Mouse (Mus musculus) kidney, embryonic 16.5 days (tissue): ENCODE measurements around the gene Trim8. TPM values are rescaled to one million over a fixed set of nuclear protein-coding genes. Genes with fewer than 3 reads are reported as not detected.
A peak's percentile ranks its signal among the peaks of the same experiment; 100 is the strongest.

ENCODE experiments used
- ATAC-seq: fragments of 200-750 bp; cut with Nextera tagmentation; 2 replicates; pipeline ENCODE4 v1.8.0; 2017; ENCODE audit warnings: moderate TSS enrichment; ENCODE audit not compliant: low FRiP score, low TSS enrichment
- H3K27ac ChIP-seq: fragments of 300-500 bp; sonication (generic); 2 replicates; pipeline ENCODE4 v1.5.1; 2014; ENCODE audit warnings: low read length
- H3K27me3 ChIP-seq: fragments of 300-500 bp; sonication (generic); 2 replicates; pipeline ENCODE4 v1.6.1; 2014; ENCODE audit warnings: low read length, control low read depth, mixed read lengths; ENCODE audit not compliant: insufficient read depth
- H3K36me3 ChIP-seq: fragments of 300-500 bp; sonication (generic); 2 replicates; pipeline ENCODE4 v1.6.1; 2014; ENCODE audit warnings: low read length, control low read depth, mixed read lengths; ENCODE audit not compliant: insufficient read depth
- H3K4me1 ChIP-seq: fragments of 300-500 bp; sonication (generic); 2 replicates; pipeline ENCODE4 v1.6.1; 2014; ENCODE audit warnings: low read length, control low read depth, mixed read lengths; ENCODE audit not compliant: insufficient read depth
- H3K4me2 ChIP-seq: fragments of 300-500 bp; sonication (generic); replicated peaks from 2 replicates; pipeline ENCODE4 v1.6.1; 2014; ENCODE audit warnings: low read depth, low read length
- H3K4me3 ChIP-seq: fragments of 300-500 bp; sonication (generic); 2 replicates; pipeline ENCODE4 v1.5.1; 2014; ENCODE audit warnings: mild to moderate bottlenecking, low read length
- H3K9ac ChIP-seq: fragments of 300-500 bp; sonication (generic); replicated peaks from 2 replicates; pipeline ENCODE4 v1.6.1; 2014; ENCODE audit warnings: low read length
- H3K9me3 ChIP-seq: fragments of 300-500 bp; sonication (generic); 2 replicates; pipeline ENCODE4 v1.6.1; 2016; ENCODE audit warnings: low read length, control low read depth
- WGBS: fragments of 180-500 bp; shearing (Covaris S2); extraction: QIAGEN DNeasy Blood & Tissue Kit; methylation state at CpG from one replicate; pipeline ENCODE4 v1.1.7; 2014; 5-methylcytosine and 5-hydroxymethylcytosine counted together
- polyA plus RNA-seq: library from polyadenylated mRNA; unstranded; fragments of >200 nt; fragmentation: Nextera tagmentation; extraction: Ambion mirVana; gene quantifications from 2 replicates; pipeline ENCODE4 v1.2.1, GENCODE M21; 2015

Gene Trim8
- polyA plus RNA-seq, 1 experiment from 2014 or later: 22.2 TPM

DNA sequence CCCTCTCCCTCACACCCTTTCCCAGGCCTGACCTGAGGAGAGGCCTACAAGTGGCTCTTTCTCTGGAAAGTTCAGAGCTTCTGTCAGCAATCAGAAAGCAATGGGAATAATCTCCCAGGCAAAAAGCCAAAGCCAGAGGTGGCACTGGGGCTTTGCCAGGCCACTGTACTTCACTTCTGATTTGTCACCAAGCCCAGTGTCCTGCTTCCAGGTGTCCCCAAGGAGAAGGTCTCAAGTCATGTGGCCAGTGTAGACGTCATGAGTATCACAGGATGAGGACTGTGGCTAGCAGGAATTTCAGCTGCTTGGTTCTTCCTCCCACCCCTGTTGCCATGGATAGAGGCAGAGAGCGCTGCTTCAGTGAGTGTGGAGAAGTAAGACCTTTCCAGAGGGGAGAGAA lies 41.6 kb upstream of the Trim8 start:
- WGBS: 64% methylated on average over 2 of the region's 2 CpGs
- H3K4me1 ChIP-seq: peaks cover 48% of the 10 kb centered on the region
- H3K4me2 ChIP-seq: no peak overlapping the region
- H3K9me3 ChIP-seq: peaks cover 3% of the 10 kb centered on the region; the same call in 1 of the 2 replicates
- peaks cover 30% of the 10 kb centered on the region for H3K36me3 ChIP-seq
- H3K27me3 ChIP-seq: no peaks in the 10 kb centered on the region
- H3K9ac ChIP-seq: no peak overlapping the region
- ATAC-seq: no peak
- no peak overlapping the region for H3K4me3 ChIP-seq
- peak overlapping the region; percentile 2; the same call in 1 of the 2 replicates for H3K27ac ChIP-seq

DNA sequence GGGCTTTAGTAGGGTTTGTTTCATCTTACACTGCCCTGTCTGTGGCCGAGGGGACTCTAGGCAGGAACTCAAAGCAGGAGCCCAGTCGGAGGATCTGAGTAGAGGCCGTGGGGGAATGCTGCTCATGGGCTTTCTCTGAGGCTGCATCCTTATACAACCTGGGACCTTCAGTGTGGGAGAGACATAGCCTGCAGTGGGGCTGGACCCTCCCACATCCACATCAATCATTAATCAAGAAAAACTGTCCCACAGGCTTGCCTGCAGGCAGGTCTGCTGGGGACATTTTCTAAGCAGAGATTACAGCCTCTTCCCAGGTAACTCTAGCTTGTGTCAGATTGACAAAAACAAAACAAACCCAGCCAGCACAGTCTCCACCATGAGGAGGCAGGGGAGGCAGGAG lies 38.9 kb upstream of the Trim8 start:
- ATAC-seq: peak; percentile 69
- H3K27ac ChIP-seq: peak overlapping the region; percentile 2; the same call in 1 of the 2 replicates
- H3K27me3 ChIP-seq: no peaks in the 10 kb centered on the region
- WGBS: 39% methylated on average over 3 of the region's 3 CpGs
- no peak overlapping the region for H3K4me3 ChIP-seq
- H3K4me2 ChIP-seq: no peak overlapping the region
- H3K9me3 ChIP-seq: peaks cover 3% of the 10 kb centered on the region; the same call in 1 of the 2 replicates
- peaks cover 28% of the 10 kb centered on the region for H3K4me1 ChIP-seq
- H3K36me3 ChIP-seq: peaks cover 24% of the 10 kb centered on the region
- no peak overlapping the region for H3K9ac ChIP-seq

DNA sequence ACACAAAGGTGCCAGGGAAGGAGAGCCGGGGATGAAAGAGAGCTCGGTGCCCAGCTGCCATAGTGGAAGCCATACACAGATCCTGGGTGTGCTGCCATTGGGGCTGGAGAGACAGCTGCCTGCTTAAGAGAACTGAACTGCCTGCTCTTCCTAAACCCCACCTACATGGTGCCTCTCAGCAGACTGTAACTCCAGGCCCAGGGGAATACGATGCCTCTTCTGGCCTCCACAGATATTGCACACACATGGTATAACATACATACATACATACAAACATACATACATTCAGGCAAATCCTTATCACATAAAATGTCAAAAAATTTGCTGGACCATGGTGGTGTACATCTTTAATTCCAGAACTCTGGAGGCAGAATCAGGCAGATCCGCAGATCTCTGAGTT lies 38.1 kb upstream of the Trim8 start:
- no peak for ATAC-seq
- Histone ChIP-seq H3K36me3 (peaks cover 19% of the 10 kb centered on the region), H3K27me3 (no peaks in the 10 kb centered on the region), H3K27ac (no peak overlapping the region), H3K9ac (no peak overlapping the region), H3K9me3 (peaks cover 3% of the 10 kb centered on the region; the same call in 1 of the 2 replicates), H3K4me3 (no peak overlapping the region), H3K4me2 (no peak overlapping the region), H3K4me1 (peaks cover 19% of the 10 kb centered on the region)
- WGBS: 95% methylated on average over 4 of the region's 4 CpGs

DNA sequence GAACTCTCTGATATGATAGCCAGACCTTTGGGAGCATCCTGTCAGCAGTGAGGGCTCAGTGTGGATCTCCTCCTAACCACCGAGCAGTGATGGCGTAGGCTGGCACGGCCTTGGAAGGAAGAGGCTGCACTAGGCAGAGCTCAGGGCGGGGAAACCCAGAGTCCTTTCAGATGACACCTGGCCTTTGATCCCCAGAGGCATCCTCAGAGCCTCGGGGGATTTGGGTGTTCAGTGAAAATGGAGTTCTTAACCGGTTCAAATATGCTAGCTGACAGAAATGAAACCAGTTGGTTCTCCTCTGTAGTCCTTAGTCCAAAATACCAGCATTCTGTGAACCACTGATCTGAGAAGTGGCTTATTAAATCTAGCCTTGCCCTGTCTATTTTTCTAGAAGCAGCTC lies 35.3 kb upstream of the Trim8 start:
- no peak overlapping the region for H3K4me3 ChIP-seq
- no peak overlapping the region for H3K27ac ChIP-seq
- H3K4me1 ChIP-seq: peaks cover 22% of the 10 kb centered on the region
- no peak overlapping the region for H3K4me2 ChIP-seq
- peaks cover 3% of the 10 kb centered on the region; the same call in 1 of the 2 replicates for H3K9me3 ChIP-seq
- no peak for ATAC-seq
- no peaks in the 10 kb centered on the region for H3K27me3 ChIP-seq
- H3K36me3 ChIP-seq: peaks cover 11% of the 10 kb centered on the region
- WGBS: 76% methylated on average over 6 of the region's 6 CpGs
- H3K9ac ChIP-seq: no peak overlapping the region

DNA sequence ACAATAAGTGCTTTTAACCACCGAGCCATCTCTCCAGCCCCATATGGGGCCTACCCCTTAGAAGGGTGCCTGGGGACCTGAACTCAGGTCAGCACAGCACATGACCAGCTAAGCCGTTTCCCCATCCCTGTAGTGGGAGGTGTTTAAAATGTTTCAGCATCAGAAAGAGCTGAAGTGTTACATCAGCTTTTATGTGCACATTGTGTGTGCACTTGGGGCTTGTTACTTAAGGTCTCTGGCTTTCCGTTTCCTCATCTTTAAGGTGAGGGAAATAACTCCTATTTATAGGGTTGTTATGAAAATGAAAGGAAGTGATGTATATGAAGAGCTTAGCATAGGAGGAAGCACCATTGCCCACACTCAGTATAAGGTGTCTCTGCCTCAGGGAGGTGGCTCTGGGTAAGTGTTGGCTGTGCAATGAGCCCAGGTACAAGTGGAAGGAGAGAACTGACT lies 34.4 kb upstream of the Trim8 start:
- H3K36me3 ChIP-seq: peaks cover 6% of the 10 kb centered on the region
- no peak overlapping the region for H3K27ac ChIP-seq
- ATAC-seq: no peak
- no peak overlapping the region for H3K4me3 ChIP-seq
- H3K27me3 ChIP-seq: no peaks in the 10 kb centered on the region
- 51% methylated on average over 3 of the region's 3 CpGs for WGBS
- no peak overlapping the region for H3K9ac ChIP-seq
- H3K4me2 ChIP-seq: no peak overlapping the region
- peaks cover 31% of the 10 kb centered on the region for H3K4me1 ChIP-seq
- H3K9me3 ChIP-seq: peaks cover 3% of the 10 kb centered on the region; the same call in 1 of the 2 replicates

DNA sequence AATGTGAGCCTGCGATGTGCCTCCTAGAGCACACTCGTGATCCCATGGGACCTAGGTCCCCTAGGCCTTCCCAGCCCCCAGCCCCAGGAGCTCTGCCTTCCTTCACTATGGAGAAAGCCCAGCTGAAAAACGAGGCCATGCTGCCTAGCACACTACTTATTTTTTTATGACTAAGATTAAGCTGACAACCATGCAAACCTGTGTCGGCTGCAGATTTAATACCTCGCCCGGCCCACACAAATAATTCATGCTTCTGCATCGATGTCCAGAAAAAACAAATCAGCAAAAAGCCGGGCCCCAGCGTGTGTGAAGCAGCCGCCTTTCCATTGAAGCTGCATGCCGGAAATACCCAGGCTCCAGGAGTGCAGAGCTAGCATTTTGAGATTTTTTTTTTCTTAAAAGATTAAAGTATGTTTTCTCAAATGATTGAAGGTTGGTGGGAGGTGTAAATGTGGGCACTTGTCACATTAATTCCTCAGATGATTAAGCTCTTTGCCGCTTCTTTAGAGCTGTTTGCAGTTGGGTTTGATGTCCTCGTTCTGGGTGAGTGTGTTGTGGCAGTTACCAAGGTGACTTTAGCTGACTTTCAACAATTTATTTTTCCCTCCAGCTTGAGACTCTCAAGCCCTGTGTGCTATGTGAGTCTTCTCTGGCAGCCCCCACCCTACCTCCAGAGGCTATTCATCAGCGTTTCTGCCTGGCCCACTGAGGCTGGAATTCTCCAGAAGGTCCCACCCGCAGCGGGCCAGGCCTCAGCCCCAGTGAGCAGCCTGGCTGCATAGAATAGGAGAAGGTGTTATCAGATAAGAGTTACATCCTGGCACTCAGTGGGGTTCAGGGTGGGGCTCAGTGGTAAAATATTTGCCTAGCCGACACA lies 30.9 kb upstream of the Trim8 start:
- peak overlapping the region; percentile 95 for H3K27ac ChIP-seq

DNA sequence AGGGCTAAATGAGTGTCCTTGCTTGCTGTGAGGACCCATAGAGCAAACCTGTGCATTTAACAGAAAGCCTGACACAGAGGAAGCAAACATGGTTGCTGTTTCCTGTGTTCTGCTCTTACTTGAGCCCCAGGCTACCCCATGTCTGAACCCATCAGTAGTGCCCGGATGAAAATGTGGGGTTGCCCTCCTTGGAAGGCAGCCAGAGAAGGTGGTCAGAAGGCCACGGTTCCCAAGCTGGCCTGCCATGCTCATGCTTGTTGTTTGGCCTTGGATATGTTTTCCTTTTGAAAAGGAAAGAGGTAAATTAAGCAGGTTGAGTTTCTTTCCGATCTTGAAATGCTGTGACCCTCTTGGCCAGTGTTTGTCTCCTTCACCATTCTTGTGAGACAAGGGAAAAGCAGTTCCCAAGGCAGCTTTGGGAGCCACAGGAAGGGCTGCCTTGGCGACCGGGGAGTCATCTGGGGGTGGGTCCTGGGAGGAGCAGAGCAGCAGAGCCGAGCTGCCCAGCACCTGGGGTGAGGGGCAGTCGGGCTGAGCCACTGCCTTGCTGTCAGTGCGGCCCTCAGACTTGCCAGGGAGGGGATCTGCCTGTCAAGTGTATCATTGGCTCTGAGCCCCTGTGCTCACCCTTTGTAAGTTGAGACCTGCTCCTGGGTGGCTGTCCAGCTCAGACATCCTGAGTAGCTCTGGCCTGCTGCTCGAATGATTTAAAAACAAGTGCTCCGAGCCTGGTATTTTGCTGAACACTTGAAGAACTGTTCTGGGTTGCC lies 30.0 kb upstream of the Trim8 start:
- 5% methylated on average over 10 of the region's 10 CpGs for WGBS
- Histone ChIP-seq H3K4me2 (no peak overlapping the region; the same call in 1 of the 2 replicates), H3K4me1 (peaks cover 46% of the 10 kb centered on the region), H3K9me3 (no peaks in the 10 kb centered on the region), H3K4me3 (no peak overlapping the region), H3K27ac (peak overlapping the region; percentile 95), H3K9ac (peak overlapping the region; percentile 59), H3K27me3 (no peaks in the 10 kb centered on the region), H3K36me3 (peaks cover 25% of the 10 kb centered on the region)
- peak; percentile 91 for ATAC-seq

More for the DNA sequence above, 30.9 kb upstream of the Trim8 start:
- Histone ChIP-seq H3K9me3 (no peaks in the 10 kb centered on the region), H3K36me3 (peaks cover 25% of the 10 kb centered on the region), H3K4me2 (no peak overlapping the region), H3K4me1 (peaks cover 43% of the 10 kb centered on the region), H3K27me3 (no peaks in the 10 kb centered on the region), H3K9ac (peak overlapping the region; percentile 59), H3K4me3 (no peak overlapping the region)
- WGBS: 15% methylated on average over 17 of the region's 17 CpGs
- ATAC-seq: no peak

DNA sequence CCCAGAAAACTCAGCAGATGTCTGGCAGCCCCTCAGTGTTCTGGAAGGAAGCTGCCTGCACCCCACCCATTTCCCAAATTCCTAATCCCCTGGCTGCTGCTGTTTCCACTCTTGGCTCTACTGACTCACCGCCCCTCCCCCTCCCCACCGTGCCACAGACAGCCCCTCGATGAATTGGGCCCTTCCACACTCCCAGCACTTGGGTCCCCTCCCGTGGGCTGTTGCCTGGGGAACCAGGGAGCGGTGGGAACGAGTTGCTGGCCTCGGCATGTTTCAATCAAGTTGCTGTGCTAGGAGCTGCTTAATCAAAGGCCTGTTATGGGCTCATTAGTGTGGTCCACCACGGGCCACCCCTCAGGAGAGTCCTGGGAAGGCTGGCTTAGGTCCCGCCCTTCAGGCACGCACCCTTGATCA lies 24.1 kb upstream of the Trim8 start:
- H3K4me2 ChIP-seq: no peak overlapping the region
- no peaks in the 10 kb centered on the region for H3K9me3 ChIP-seq
- H3K27ac ChIP-seq: peak overlapping the region; percentile 73
- no peak for ATAC-seq
- H3K36me3 ChIP-seq: peaks cover 37% of the 10 kb centered on the region
- peaks cover 61% of the 10 kb centered on the region for H3K4me1 ChIP-seq
- WGBS: 36% methylated on average over 10 of the region's 10 CpGs
- H3K4me3 ChIP-seq: no peak overlapping the region
- no peak overlapping the region for H3K9ac ChIP-seq
- H3K27me3 ChIP-seq: no peaks in the 10 kb centered on the region

DNA sequence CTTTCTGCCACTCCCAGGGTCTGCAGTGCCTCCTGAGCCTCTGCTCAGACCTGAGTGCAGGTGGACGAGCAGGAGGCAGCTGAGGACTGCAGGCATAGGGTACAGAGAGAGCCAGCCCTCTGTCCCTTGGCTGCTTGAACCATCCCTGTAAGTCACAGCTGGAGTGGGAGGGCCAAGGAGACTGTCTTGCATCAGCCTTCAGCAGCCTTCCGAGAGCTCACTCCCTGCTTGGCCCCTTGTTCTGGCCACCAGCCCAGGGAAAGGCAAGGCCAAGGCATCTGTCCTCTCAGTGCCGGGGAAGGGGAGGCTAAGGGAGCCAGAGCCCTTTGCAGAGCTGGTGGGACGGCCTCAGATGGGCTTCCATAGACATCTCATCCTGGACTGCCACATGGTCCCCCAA lies 23.3 kb upstream of the Trim8 start:
- Histone ChIP-seq H3K9ac (no peak overlapping the region; the same call in 1 of the 2 replicates), H3K4me3 (no peak overlapping the region), H3K36me3 (peaks cover 33% of the 10 kb centered on the region), H3K27ac (peak overlapping the region; percentile 73), H3K27me3 (no peaks in the 10 kb centered on the region), H3K4me2 (no peak overlapping the region), H3K4me1 (peaks cover 63% of the 10 kb centered on the region), H3K9me3 (no peaks in the 10 kb centered on the region)
- WGBS: 72% methylated on average over 4 of the region's 4 CpGs
- ATAC-seq: no peak
